Mouse (Mus musculus): Measurements from ENCODE around the gene Ubc.
"Not testable (repeated sequence)": the region's sequence is repeated elsewhere in the genome, so short reads cannot be mapped to it uniquely, and the experiment has no call there.

Gene Ubc

DNA sequence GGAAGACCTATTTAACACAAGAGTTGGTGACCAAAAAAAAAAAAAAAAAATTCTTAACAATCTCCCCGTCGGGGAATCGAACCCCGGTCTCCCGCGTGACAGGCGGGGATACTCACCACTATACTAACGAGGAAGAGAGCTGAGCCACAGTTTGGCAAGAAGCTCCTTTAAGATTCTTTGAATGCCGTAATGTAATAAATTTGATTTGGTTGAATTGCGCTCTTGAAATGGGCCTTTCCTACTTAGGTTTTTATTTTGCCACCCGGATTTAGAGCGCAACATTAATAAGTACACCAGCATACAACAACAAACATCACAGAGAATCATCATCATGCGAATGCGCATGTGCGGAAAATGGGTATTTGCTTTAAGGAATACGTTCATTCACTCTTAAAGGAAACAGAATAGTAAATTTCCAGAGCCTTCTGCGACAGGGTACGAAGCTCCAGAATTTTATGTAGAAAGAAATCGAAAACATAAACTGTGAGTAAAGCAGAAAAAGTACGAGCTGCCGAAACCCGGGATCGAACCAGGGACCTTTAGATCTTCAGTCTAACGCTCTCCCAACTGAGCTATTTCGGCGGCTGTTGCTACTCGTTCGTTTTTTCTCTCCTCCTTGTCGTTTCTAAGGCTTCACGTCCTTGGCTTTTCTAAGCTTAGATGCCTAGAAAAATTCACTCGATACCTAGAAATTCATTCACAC is 15.7 kb upstream of the Ubc start:
- in situ Hi-C loops (cut with MboI; ENCODE audit: low pct_unique_long_range_greater_than_20kb in 1 of 2, low sequenced_read_pairs in 2 of 2, unreplicated experiment in 1 of 2), result no loop called here

DNA sequence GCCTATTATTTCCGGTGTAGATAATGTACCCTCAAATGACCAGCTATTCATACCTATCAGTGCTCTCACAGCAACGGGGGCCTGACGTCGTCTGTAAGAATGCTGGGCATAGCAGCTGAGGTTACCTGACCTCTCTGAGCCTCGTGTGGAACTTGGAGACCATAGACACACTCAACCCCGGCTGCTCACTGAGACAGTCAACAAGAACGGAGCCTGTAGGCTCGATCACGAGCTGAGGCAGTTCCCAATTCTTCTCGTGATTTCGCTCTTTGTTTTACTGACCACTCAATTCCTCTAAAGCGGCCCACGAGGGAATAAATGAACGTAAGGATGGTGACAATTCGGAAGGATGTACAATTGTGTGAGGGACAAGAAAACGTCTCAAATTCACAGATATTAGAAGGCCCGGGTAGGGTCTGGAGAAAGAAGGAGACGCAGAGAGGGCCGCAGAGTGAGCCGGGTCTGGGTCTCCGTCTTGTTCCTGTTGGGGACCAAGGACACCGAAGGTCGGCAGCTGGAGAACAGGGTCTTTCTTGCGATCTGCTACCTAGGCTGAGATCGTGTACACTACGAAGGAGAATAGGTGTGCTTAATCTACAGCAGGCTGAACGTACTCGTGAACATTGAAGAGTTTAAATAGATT is 15.0 kb upstream of the Ubc start:
- in situ Hi-C loops (cut with MboI; ENCODE audit: low pct_unique_long_range_greater_than_20kb in 1 of 2, low sequenced_read_pairs in 2 of 2, unreplicated experiment in 1 of 2), result no loop called here

DNA sequence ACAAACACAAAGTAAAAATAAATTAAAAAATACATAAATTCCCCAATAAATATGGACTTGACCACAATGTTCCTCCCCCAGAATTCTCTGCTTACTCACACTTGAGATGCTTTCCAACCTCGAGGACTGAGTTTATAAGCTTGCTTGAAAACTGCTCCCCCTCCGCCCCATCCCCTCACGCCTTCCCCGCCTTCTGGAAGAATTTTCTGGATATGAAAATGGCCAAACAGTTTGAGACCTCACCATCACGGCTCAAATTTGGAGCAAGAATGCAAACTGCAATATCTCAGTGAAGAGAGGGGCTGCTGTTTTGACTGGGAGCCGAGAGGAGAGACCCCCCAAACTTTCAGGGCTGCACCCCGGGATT is 14.5 kb upstream of the Ubc start:
- in situ Hi-C loops (cut with MboI; ENCODE audit: low pct_unique_long_range_greater_than_20kb in 1 of 2, low sequenced_read_pairs in 2 of 2, unreplicated experiment in 1 of 2), result no loop called here

DNA sequence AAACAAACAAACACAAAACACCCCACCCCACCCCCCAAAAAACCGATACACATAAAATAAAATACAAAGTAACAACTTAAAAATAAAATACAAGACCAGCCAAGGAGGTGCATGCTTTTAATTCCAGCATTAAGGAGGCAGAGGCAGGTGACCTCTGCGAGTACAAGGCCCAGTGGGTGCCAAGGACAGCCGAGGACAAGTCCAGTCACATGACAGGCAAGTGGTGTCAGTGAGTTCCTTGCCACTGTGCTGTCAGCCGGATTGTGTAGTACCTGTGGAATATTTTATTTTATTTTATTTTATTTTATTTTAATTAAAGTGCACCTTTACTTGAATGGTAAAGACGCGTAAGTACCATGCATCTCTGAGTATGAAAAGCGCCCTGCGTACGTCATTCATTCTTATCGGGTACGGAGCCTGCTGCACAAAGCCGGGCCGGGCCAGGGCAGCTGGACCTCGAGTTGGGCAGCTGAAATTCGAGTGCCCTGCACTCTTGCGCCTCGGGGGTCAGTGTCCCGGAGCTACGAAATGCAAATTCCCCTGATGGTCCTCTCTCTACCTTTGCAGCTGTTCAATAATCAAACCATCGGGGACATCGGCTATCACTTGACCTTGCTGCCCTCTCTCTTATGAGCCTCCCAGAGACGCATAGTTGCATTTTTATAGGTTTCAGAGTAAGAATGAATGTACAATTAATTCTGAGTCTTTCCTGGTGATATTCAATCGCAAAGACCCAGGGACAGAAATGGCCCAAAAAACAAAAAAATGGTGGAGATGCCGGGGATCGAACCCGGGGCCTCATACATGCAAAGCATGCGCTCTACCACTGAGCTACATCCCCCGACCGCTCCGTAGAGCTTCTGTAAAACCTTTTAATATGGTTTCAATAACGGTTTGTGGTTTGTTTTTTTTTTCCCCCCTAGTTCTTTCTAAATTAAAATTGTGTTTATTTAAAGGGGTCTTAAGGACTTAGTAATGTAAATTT is 13.8 kb upstream of the Ubc start:
- in situ Hi-C loops (cut with MboI; ENCODE audit: low pct_unique_long_range_greater_than_20kb in 1 of 2, low sequenced_read_pairs in 2 of 2, unreplicated experiment in 1 of 2), result no loop called here

DNA sequence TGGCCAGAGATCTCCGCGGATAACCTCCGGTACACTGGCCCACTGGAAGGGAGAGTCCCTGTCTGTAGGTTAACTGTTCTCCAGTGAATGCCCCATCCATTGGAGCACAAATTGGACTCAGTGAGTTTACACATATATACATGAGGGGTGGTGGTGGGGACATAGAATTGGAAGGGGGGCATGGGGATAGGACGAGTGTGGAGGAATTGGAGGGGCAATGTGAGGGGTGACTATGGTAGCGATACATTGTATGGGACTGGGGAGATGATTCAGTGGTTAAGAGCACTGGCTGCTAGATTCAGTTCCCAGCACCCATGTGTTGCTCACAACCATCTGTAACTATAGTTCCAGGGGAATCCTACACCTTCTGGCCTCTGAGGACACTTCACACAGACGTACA is 13.0 kb upstream of the Ubc start:
- in situ Hi-C loops (cut with MboI; ENCODE audit: low pct_unique_long_range_greater_than_20kb in 1 of 2, low sequenced_read_pairs in 2 of 2, unreplicated experiment in 1 of 2), result no loop called here

DNA sequence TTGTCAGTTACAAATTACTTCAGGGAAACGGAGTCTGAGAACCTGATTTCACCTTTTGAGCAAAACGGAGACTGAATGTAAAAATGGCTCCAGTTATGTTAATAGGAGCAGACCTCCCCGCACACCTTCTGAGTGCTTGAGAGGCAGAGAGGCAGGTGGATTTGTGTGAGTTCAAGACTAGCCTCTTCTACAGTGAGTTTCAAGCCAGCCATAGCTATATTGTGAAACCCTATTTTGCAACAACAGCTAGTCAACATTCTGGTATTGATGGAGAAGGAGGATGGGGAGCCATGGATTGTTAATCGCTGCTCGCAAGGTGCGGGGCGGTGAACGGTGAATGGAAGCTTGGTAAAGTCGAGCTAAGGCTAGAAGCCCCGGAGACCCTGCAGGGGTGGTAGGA is 12.5 kb upstream of the Ubc start:
- in situ Hi-C loops (cut with MboI; ENCODE audit: low pct_unique_long_range_greater_than_20kb in 1 of 2, low sequenced_read_pairs in 2 of 2, unreplicated experiment in 1 of 2), result no loop called here

DNA sequence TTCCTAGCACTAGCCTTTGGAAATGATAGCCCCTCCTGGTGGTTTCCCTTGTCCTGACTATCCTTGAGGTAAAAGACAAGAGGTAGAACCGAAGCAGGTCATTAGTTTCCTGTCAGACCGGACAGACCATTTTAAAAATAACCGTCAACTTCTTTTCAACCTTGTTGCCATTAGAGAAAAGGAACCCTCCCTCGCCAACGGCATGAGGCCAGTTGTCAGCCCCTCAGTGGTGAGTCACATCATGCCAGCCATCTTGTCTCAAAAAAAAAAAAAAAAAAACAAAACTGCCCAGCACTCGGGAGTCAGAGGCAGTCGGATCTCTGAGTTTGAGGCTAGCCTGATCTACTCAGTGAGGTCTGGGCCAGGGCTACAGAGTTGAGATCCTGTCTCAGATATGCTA is 10.9 kb upstream of the Ubc start:
- in situ Hi-C loops (cut with MboI; ENCODE audit: low pct_unique_long_range_greater_than_20kb in 1 of 2, low sequenced_read_pairs in 2 of 2, unreplicated experiment in 1 of 2), result no loop called here

DNA sequence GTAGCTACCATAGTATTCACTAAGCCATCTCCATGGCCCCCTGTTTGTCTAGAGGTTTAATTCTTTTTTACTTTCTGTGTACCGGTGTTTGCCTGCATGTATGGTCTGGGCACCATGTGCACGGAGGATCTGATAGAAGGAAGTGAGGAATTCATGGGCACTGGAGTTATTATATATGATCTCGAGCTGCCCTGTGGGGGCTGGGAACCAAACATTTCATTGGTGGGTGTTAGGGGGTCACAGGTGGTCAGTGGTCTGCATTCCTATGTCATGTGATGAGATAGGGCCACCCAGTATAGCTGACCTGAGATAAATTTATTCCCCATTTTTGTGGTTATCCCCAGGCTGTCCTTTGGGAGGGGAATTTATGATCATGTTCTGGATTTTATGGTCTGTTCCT is 5.0 kb upstream of the Ubc start:
- in situ Hi-C loops (cut with MboI; ENCODE audit: low pct_unique_long_range_greater_than_20kb in 1 of 2, low sequenced_read_pairs in 2 of 2, unreplicated experiment in 1 of 2), result no loop called here

DNA sequence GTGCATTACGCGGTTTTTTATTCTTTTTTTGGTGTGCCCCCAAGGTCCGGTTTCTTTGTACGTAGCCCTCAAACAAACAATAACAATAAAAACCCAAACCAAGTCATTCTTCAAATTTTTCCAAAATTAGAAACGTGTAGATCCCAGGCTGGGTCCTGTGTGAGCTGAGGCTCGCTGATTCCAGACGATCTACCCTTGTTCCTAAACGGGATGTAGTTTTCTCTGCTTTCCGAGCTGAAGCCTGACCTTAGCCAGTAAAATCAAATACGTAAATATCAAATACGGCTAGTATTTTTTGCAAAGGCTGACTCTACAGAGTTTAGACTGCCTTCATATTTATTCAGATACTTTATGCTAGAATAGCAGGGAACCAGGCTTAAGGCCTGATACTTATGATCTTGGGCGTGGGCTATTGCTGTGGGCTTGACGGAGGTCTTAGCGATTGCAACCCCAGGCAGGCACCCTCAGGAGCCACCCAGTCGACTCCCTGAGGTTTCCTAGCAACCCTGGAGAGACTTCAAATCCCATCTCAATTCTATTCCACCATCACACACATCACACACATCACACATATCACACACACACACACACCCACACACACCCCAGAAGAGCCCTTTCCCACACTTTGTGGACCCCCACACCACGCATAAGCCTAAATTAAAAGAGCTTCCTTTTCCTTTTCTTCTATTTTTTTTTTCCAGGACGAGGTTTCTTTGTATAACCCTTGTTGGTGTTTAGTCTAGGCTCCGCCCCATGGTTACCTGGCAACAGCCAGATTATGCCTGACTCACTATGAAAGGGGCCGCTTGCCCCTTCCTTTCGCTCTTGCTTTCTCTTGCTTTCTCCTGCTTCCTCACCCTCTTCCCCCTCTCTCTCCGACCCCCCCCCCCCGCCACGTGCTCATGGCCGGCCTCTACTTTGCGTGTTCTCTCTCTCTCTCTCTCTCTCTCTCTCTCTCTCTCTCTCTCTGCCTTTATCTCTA is 3.9 kb upstream of the Ubc start:
- in situ Hi-C loops (cut with MboI; ENCODE audit: low pct_unique_long_range_greater_than_20kb in 1 of 2, low sequenced_read_pairs in 2 of 2, unreplicated experiment in 1 of 2), result no loop called here

DNA sequence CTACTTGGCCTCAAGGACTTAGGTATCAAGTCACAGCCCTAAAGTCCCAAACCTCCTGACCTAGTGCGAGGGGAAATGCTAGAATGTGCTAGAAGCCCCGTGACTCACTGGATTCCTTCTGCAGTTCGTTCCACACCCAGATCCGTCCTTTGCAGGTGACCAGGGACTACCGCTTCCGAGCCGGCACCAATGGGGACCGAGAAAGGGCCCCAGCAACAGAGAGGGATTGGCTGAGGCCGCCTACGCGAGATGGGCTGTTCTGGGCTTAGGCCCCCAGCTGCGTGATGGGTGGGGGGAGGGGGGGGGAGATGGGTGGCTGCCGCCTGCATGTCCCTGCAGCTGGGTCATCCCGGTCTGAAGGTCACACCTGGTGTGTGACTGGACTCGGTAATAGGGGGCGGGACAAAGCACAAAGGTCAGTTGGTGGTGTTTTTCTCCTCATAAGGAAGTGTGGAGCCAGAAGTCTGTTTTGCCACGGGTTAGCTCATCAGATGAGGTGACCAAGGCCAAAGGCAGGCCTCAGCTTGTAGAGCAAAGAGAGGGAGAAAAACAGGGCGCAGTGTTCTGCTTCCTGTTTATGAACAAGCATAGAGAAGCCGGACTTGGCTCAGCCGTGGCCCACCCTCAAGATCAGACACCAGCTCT is 3.1 kb upstream of the Ubc start:
- in situ Hi-C loops (cut with MboI; ENCODE audit: low pct_unique_long_range_greater_than_20kb in 1 of 2, low sequenced_read_pairs in 2 of 2, unreplicated experiment in 1 of 2), result no loop called here

DNA sequence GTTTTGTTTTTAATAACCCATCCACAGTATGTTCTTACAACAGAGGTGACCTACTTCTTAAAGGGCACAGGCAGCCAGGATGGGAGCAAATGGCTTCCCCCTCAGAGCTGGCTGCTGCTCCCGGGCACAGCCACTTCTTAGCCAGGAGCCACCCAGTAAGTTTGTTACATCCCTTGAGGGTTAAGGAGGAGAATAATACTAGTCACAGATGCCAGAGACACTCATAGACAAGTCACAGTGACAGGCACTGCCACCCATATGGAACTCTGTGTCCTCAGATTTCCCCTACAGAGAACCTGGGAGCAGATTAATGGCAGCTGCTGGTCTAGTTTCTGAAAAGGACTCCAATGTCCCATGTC is 2.6 kb upstream of the Ubc start:
- in situ Hi-C loops (cut with MboI; ENCODE audit: low pct_unique_long_range_greater_than_20kb in 1 of 2, low sequenced_read_pairs in 2 of 2, unreplicated experiment in 1 of 2), result no loop called here

DNA sequence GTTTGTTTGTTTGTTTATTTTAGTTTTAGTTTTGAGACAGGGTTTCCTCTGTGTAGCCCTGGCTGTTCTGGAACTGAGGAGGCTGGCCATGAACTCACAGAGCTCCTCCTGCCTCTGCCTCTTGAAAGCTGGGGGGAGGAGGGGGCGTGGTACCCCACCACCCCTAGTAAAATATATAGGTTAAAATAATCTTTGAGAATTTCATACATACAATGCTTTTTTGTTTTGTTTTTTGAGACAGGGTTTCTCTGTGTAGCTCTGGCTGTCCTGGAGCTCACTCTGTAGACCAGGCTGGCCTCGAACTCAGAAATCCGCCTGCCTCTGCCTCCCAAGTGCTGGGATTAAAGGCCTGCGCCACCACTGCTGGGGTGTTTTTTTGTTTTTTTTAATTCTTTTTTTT is 2.2 kb upstream of the Ubc start:
- in situ Hi-C loops (cut with MboI; ENCODE audit: low pct_unique_long_range_greater_than_20kb in 1 of 2, low sequenced_read_pairs in 2 of 2, unreplicated experiment in 1 of 2), result not testable (repeated sequence)

DNA sequence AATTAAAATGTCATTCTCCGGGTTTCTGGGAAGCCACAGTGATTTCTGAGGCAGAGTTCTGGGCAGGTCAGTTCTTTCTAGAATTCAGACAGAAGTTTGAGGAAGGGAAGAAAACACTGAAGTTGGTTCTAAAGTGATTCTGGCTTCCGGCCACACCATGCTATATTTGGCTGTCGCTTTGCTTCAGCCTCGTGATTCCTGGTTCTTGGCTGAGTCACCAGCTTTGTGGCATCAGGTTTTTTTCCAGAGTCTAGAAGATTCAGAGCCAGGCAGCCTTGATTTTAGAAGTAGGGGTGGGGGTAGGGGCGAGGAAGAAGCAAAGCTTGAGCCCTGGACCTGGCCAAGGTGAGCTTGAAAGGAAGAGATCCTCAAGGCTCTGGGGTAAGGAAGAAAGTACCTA is 1.6 kb upstream of the Ubc start:
- in situ Hi-C loops (cut with MboI; ENCODE audit: low pct_unique_long_range_greater_than_20kb in 1 of 2, low sequenced_read_pairs in 2 of 2, unreplicated experiment in 1 of 2), result no loop called here

DNA sequence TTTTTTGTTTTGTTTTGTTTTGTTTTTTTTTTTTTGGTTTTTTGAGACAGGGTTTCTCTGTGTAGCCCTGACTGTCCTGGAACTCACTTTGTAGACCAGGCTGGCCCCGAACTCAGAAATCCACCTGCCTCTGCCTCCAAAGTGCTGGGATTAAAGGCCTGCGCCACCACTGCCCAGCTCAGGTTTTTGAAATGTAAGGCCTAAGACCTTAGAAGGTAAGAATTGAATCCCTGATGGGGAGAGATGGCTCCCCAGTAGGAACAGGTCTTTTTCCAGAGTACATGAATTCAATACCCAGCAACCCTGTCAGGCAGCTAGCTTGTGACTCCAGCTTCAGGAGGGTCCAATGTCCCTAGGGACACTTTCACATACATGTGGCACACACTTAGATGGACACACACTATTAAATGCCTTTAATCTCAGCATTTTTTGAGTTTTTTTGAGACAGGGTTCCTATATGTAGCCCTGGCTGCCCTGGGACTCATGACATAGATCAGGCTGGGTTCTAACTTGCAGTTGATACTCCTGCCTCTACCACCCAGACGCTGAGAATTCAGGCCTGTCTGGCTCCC is 990 bp upstream of the Ubc start:
- in situ Hi-C loops (cut with MboI; ENCODE audit: low pct_unique_long_range_greater_than_20kb in 1 of 2, low sequenced_read_pairs in 2 of 2, unreplicated experiment in 1 of 2), result no loop called here

DNA sequence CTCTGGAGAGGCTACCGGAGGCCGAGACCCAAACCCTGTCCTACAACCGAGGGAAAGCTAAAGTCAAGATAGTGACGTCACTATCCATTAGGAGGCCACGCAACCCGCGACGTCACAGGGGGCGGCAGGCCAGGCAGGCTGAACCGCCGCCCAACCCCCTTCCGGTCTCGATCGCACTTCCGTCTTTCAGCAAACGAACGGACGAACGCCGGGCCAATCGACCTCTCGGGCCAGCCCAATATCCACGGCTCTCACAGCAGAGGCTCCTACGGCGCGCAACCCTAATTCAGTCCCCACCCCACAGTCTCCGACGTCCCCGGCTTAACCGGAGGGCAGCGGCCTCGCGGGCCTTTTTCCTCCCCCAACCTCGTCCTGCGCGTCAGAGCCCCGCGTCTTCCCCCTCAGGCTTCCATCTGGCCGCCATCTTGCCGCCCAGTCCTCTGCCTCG is 847 bp downstream of the Ubc start, which contains the start of gene Gm10382:
Gene Gm10382 (plus strand): TSS at position 192 of the 448 bp plus-strand sequence.
- in situ Hi-C loops (cut with MboI; ENCODE audit: low pct_unique_long_range_greater_than_20kb in 1 of 2, low sequenced_read_pairs in 2 of 2, unreplicated experiment in 1 of 2), result no loop called here

DNA sequence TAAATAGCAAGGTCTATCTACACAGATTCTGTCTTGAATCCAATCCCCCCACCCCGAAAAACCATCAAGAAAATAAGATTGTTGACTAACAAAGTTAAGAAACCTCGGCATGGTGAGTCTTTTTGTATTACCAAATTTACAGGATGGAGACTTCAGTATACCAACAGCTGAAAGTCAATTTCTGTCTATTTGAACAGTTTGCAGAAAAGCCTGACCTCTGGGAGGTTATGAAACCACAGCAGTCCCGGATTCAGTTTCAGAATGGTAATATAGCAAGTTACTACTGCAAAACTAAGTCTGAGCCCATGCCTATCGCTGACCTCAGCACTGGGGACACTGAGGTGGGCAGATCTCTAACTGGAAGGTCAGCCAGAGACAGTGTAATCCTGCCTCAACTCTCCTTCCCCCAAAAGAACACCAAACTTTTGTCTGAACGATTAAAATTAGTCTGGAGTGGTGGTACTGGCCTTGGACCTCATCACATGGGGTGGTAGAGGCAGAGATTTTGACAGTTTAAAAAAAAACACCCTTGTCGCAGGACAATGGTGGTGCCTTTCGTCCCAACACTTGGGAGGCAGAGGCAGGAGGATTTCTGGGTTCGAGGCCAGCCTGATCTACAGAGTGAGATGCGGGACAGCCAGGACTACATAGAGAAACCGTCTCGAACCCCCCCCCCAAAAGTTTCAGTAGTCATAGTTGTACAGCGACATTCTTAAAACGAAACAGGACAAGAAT is 1.5 kb downstream of the Ubc start:
- in situ Hi-C loops (cut with MboI; ENCODE audit: low pct_unique_long_range_greater_than_20kb in 1 of 2, low sequenced_read_pairs in 2 of 2, unreplicated experiment in 1 of 2), result no loop called here

DNA sequence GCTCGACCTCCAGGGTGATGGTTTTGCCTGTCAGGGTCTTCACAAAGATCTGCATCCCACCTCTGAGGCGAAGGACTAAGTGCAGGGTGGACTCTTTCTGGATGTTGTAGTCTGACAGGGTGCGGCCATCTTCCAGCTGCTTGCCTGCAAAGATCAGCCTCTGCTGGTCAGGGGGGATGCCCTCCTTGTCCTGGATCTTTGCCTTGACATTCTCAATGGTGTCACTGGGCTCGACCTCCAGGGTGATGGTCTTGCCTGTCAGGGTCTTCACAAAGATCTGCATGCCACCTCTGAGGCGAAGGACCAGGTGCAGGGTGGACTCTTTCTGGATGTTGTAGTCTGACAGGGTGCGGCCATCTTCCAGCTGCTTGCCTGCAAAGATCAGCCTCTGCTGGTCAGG is 2.7 kb downstream of the Ubc start:
- in situ Hi-C loops (cut with MboI; ENCODE audit: low pct_unique_long_range_greater_than_20kb in 1 of 2, low sequenced_read_pairs in 2 of 2, unreplicated experiment in 1 of 2), result not testable (repeated sequence)

Data from mouse embryonic stem cell (cell line).